In the genomic region with DNA sequence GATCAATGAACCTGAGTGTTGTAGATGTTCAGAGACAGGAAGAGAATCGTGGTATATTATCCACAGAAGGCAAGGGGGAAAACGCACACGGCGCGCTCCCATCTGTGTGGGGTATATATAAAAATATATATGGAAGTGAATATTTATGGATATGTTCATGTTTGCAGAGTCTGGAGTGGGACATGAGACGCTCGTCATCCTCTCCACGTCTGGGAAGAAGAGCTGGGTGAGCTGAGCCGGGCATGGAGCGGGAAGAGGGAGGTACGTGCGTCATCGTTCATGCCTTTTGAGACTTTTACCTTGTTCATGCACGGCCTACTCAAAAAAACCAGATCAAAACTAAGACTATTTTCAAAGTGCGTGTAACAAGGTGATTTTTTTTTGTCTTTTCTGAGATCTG, we compare ENCODE assay signal across 19 mouse cellular contexts. TPM values are rescaled to one million over a fixed set of nuclear protein-coding genes. Genes with fewer than 3 reads are reported as not detected.
"Had no signal": no experiment of that assay in that cellular context is flagged by ENCODE, and none has a peak within 500 bp of the region (broad histone marks: within the 10 kb centered on the region; RNA-seq: fewer than 3 reads in every experiment).

No protein-coding gene starts in this region.

- H3K27ac ChIP-seq: intestine, embryonic 15.5 days; kidney, embryonic 15.5 days; limb, embryonic 12.5 days; limb, embryonic 15.5 days; liver, embryonic 14.5 days; macrophage; midbrain, embryonic 12.5 days; midbrain, embryonic 15.5 days; neural tube, embryonic 12.5 days; neural tube, embryonic 15.5 days had no signal

- DNase-seq: kidney, adult 11 months; kidney, adult 8-10 months; kidney, postnatal 10 days; kidney, postnatal 4 days; liver, postnatal 0 days; lung, embryonic 14.5 days; retina, postnatal 1 day; thymus, postnatal 25 days had no signal

- H3K4me3 ChIP-seq: intestine, embryonic 15.5 days; kidney, embryonic 15.5 days; limb, embryonic 12.5 days; limb, embryonic 15.5 days; midbrain, embryonic 12.5 days; midbrain, embryonic 15.5 days; neural tube, embryonic 12.5 days; neural tube, embryonic 15.5 days had no signal

RNA-seq across cellular contexts. Expression of gene Pimreg, which starts 42.5 kb away (rescaled TPM):
- total RNA-seq: layer of hippocampus, adult 18-20 months had no signal

RNA-seq across cellular contexts. Expression of gene Aipl1, which starts 47.0 kb away (rescaled TPM):
- total RNA-seq: layer of hippocampus, adult 18-20 months had no signal
